Mouse (Mus musculus) liver, adult 2 months (tissue): ENCODE measurements at regions not wholly inside any gene's neighbourhood (a gene's known extent, or its start where the extent isn't known, plus 50 kb on each side); places are given as distances from the start of the nearest gene placed in this dataset.

Experiments
- DNase-seq: peaks from one replicate; pipeline ENCODE4 v3.0.0-alpha.2; 2011; ENCODE audit warnings: low read depth, low spot score; ENCODE audit errors: extremely low read depth
- H3K27ac ChIP-seq: fragments of 200-500 bp; replicated peaks from 2 replicates; pipeline ENCODE4 v1.5.1; 2012; ENCODE audit warnings: low read depth, mild to moderate bottlenecking, control low read depth, inconsistent platforms, low read length; ENCODE audit not compliant: insufficient read depth
- H3K27me3 ChIP-seq: fragments of 200-500 bp; 2 replicates; pipeline ENCODE4 v1.6.1; 2012; ENCODE audit warnings: mild to moderate bottlenecking, moderate library complexity, low read length, inconsistent platforms; ENCODE audit not compliant: control insufficient read depth, insufficient read depth
- H3K36me3 ChIP-seq: fragments of 200-500 bp; 2 replicates; pipeline ENCODE4 v1.6.1; 2012; ENCODE audit warnings: low read length, inconsistent platforms; ENCODE audit not compliant: control insufficient read depth, insufficient read depth
- H3K4me1 ChIP-seq: fragments of 200-500 bp; 2 replicates; pipeline ENCODE4 v1.6.1; 2011; ENCODE audit warnings: low read length; ENCODE audit not compliant: control insufficient read depth, insufficient read depth
- H3K4me3 ChIP-seq: fragments of 200-500 bp; 2 replicates; pipeline ENCODE4 v1.5.1; 2011; ENCODE audit warnings: low read depth, mild to moderate bottlenecking, control low read depth, low read length, moderate library complexity; ENCODE audit not compliant: insufficient read depth
- H3K79me2 ChIP-seq: fragments of 200-500 bp; 2 replicates; pipeline ENCODE4 v1.6.1; 2012; ENCODE audit warnings: inconsistent platforms, mild to moderate bottlenecking, low read length, moderate library complexity; ENCODE audit not compliant: control insufficient read depth, insufficient read depth
- H3K9ac ChIP-seq: fragments of 200-500 bp; 2 replicates; pipeline ENCODE4 v1.6.1; 2012; ENCODE audit warnings: low read depth, mild to moderate bottlenecking, control low read depth, inconsistent platforms, low read length
- CTCF ChIP-seq: fragments of 200-500 bp; IDR thresholded peaks from 2 replicates; pipeline ENCODE4 v1.5.1; 2011; ENCODE audit warnings: low read depth, low read length, control low read depth
- POLR2A ChIP-seq: fragments of 200-500 bp; IDR thresholded peaks from 2 replicates; pipeline ENCODE4 v1.6.1; 2011; ENCODE audit warnings: low read length, control low read depth; ENCODE audit not compliant: insufficient read depth; ENCODE audit errors: extremely low read depth
- WGBS: fragments of 180-500 bp; shearing (Covaris S2); methylation state at CpG from one replicate; pipeline ENCODE4 v1.1.7; 2018; 5-methylcytosine and 5-hydroxymethylcytosine counted together

DNA sequence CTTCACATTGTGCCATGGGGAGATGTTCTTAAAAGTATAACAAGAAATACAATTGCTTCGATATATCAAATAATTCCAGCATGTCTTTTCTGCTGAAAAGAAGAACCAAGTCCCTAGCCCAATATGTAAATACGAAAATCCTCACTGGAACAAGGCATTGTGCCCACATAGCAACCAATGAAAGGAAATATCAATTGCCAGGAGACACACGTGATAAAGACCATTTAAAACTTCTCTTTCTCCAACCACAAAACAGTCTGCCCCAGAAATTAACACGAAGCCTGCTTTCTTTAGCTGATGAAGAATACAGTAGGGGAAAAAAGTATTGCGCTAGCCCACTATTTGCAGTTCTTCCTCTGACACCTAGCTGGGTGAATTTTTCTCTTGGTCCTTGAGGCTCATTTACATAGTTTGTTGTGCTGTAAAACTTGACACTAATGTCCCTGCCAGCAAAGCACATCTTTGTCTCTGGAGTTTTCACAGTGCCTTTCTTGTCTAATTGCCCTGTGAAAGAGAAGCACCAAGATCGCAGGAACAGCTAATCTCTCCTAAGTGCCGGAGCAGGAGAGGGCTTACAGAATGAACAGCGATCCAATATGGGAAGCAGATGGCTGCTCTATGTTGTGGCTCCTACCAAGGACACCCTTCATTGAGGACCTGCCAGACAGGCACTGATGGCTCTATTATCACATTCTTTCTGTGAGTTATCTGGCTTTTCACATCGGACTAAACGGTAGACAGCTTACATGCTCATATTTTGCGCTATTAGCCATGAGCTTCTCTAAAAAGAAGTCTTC lies 272.7 kb downstream of the Csnka2ip start:
- Histone ChIP-seq H3K9ac (no peak overlapping the region), H3K4me3 (no peak overlapping the region), H3K27me3 (no peaks in the 10 kb centered on the region), H3K27ac (no peak overlapping the region), H3K4me1 (no peaks in the 10 kb centered on the region), H3K36me3 (no peaks in the 10 kb centered on the region), H3K79me2 (no peaks in the 10 kb centered on the region)
- WGBS = 81% methylated on average over 11 of the region's 11 CpGs
- DNase-seq = no peak
- TF ChIP-seq CTCF = no peak

DNA sequence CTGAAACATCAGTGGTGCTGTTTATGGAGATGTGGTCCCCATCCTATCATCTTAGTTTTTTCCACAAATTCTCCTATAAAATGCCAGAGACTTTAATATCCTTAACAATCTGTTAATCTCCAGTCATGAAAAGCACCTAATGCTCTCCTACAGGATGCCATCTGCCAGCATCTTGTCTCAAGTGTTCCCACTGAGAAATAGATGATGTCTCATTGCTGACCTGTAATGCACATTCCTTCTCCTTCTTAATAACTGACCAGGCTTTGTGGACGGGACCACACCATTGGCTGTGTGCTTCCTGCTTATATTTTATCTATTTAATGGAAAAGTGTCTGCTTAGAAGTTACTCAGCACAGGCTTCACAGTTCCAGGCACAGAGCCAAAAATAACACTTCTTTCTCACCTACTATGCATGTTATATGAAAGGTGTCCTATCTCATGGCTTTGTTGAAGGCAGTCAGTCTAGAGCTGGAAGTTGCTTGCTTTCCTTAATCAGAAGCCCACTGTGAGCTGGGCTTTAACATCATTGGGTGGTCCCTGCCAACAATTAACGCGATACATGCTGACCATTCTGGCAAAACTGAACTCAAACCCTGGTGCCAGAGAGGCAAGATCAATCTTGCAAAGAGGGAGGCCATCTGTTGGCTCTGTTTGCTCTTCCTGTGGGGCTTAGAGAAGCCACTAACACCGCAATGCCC lies 283.3 kb downstream of the Csnka2ip start:
- no peaks in the 10 kb centered on the region for H3K79me2 ChIP-seq
- TF ChIP-seq POLR2A (no peak), CTCF (no peak)
- no peaks in the 10 kb centered on the region for H3K36me3 ChIP-seq
- no peak overlapping the region for H3K27ac ChIP-seq
- H3K27me3 ChIP-seq = no peaks in the 10 kb centered on the region
- no peak overlapping the region for H3K9ac ChIP-seq
- no peaks in the 10 kb centered on the region for H3K4me1 ChIP-seq
- 77% methylated on average over 4 of the region's 4 CpGs for WGBS
- H3K4me3 ChIP-seq = no peak overlapping the region
- no peak for DNase-seq

DNA sequence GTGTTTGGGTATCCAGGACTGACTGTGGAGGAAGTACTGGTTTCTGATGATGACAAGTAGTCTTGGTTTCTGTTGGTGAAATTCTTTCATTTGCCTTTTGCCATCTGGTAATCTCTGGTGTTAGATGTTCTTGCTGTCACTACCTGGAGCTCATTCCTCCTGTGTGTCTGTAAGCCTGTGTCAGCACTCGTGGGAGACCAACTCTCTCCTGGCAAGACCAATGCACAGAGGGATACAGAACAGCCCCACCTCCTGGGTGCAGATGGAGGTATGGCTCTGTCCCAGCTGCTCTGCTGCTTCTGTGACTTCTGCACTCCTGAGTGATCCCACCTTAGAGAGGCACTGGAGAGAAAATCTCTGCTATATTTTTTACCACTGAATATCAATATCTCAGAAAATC lies 285.4 kb downstream of the Csnka2ip start:
- Histone ChIP-seq H3K36me3 (no peaks in the 10 kb centered on the region), H3K79me2 (no peaks in the 10 kb centered on the region)
- 54% methylated on average over 1 of the region's 1 CpGs for WGBS

DNA sequence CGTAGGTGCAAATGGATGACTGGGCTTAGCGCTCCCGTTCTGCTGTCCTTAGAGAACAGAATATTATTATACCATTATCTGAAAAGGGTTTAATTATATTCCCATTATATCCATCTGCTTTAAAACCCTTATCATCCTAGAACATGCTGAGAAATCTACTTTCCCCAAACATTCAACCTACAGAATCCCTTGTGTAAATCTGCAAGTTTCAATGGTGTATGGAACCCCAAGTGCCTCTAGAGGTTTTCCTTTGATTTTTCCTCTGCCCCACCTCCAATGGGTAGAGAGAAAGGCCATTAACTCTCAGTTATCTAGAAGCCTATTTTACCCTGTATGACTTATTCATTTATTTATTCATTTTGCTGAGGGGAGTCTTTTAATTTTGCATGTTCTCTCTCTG lies 308.7 kb downstream of the Csnka2ip start:
- H3K4me1 ChIP-seq = no peaks in the 10 kb centered on the region
- H3K79me2 ChIP-seq = no peaks in the 10 kb centered on the region
- WGBS = 85% methylated on average over 3 of the region's 3 CpGs
- H3K4me3 ChIP-seq = no peak overlapping the region
- H3K27me3 ChIP-seq = no peaks in the 10 kb centered on the region
- TF ChIP-seq CTCF (no peak), POLR2A (no peak)
- H3K36me3 ChIP-seq = no peaks in the 10 kb centered on the region
- no peak overlapping the region for H3K9ac ChIP-seq
- DNase-seq = no peak
- H3K27ac ChIP-seq = no peak overlapping the region

More for the DNA sequence above, 285.4 kb downstream of the Csnka2ip start:
- DNase-seq = no peak
- Histone ChIP-seq H3K4me3 (no peak overlapping the region), H3K4me1 (no peaks in the 10 kb centered on the region), H3K27me3 (no peaks in the 10 kb centered on the region), H3K9ac (no peak overlapping the region), H3K27ac (no peak overlapping the region)
- no peak for TF ChIP-seq CTCF
- no peak for TF ChIP-seq POLR2A

DNA sequence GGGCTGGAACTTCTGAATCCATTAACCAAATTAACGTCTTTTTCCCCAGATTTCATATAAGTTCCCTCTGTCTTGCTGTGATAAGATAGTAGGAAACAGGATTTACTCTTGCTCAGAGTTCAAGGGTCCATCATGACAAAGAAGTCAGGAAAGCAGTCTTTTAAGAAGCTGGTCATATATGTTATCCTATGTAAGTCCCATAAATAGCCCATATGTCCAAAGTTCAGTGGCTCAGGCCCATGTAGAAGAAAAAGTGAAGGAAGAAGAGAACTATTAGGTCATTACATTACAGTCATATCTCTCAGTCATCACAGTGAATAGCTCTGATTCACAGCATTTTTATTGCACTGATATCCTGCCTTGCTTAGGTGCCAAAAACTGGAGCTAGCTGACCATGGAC lies 316.9 kb downstream of the Csnka2ip start:
- no peak for TF ChIP-seq CTCF
- 50% methylated on average over 1 of the region's 1 CpGs for WGBS

DNA sequence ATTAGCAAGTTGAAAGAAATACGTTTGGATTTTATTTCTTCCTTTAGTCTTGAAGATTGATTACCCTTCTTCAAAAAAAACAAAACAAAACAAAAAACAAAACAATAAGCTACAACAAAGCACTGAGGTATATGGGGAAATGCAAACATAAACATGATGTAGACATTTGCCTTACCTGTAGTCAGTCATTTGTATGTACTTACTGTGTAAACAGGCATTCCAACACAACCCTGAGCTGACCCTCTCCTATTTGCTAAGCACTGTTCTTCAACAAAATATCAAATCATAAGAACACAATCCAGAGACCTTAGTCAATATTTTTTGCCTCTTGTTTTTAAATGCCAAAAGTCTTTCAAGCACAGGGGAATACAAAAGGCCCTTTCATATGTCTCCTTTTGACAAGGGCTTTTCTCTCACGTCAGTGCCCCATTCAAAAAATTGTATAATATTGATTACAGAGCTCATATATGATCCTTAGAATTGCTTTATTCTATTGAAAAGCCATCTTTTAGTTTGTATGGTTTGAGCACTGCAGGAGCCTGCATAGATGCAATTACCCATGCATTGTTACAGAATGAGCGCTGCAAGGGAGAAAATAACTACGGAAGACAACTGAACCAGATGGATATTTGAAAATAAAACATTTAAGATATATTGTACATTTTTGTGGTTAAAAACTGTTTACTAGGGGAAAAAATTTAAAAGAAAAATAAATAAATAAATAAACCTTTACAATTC lies 326.2 kb downstream of the Csnka2ip start:
- Histone ChIP-seq H3K27me3 (no peaks in the 10 kb centered on the region), H3K79me2 (no peaks in the 10 kb centered on the region), H3K36me3 (no peaks in the 10 kb centered on the region), H3K4me1 (no peaks in the 10 kb centered on the region), H3K27ac (no peak overlapping the region), H3K4me3 (no peak overlapping the region), H3K9ac (no peak overlapping the region)
- WGBS = 82% methylated on average over 4 of the region's 4 CpGs
- no peak for TF ChIP-seq POLR2A
- no peak for TF ChIP-seq CTCF
- DNase-seq = no peak

More for the DNA sequence above, 316.9 kb downstream of the Csnka2ip start:
- DNase-seq = no peak
- H3K4me3 ChIP-seq = no peak overlapping the region
- no peak overlapping the region for H3K9ac ChIP-seq
- H3K4me1 ChIP-seq = no peaks in the 10 kb centered on the region
- H3K79me2 ChIP-seq = no peaks in the 10 kb centered on the region
- H3K27ac ChIP-seq = no peak overlapping the region
- no peaks in the 10 kb centered on the region for H3K27me3 ChIP-seq
- H3K36me3 ChIP-seq = no peaks in the 10 kb centered on the region
